Mouse (Mus musculus) midbrain, embryonic 13.5 days (tissue): ENCODE data around the gene Elovl5. TPM values are rescaled to one million over a fixed set of nuclear protein-coding genes. Genes with fewer than 3 reads are reported as not detected.

Source experiments
- polyA plus RNA-seq: library from polyadenylated mRNA; unstranded; fragments of >200 nt; fragmentation: Nextera tagmentation; extraction: Ambion mirVana; gene quantifications from 2 replicates; pipeline ENCODE4 v1.2.1, GENCODE M21; 2015

The Elovl5 gene
- polyA plus RNA-seq, 1 experiment from 2014 or later = 53.4 TPM

Other genes starting within 250 kb of the Elovl5 start
- gene Gclc, start 162.8 kb upstream of the Elovl5 start, polyA plus RNA-seq = 16.3 and 16.8 TPM in 2 replicates
- gene Gcm1, start 134.6 kb downstream of the Elovl5 start, polyA plus RNA-seq = 0.07 TPM in 1 of 2 replicates, not detected in the other
- gene Fbxo9, start 191.7 kb downstream of the Elovl5 start, polyA plus RNA-seq = 38.2 and 44.3 TPM in 2 replicates
- gene Ick, start 191.8 kb downstream of the Elovl5 start, polyA plus RNA-seq = 42.0 and 42.3 TPM in 2 replicates